Mouse (Mus musculus): ENCODE results near the gene Hnrnpd. TPM values are rescaled to one million over a fixed set of nuclear protein-coding genes. Genes with fewer than 3 reads are reported as not detected.

Hnrnpd gene
- polyA plus RNA-seq (2015; fragmentation: Nextera tagmentation; extraction: Ambion mirVana): 94.3 and 128 TPM in 2 replicates

- H3K27me3 ChIP-seq: no peaks in the 10 kb centered on the region
- H3K4me3 ChIP-seq: peak within 1 kb of the TSS; percentile 90
- H3K4me2 ChIP-seq: peak within 1 kb of the TSS; percentile 83
- peak within 1 kb of the TSS; percentile 99 for H3K9ac ChIP-seq
- H3K27ac ChIP-seq: peak within 1 kb of the TSS; percentile 99
- no peaks in the 10 kb centered on the region for H3K9me3 ChIP-seq (replicated peaks)
- WGBS: under 1% methylated on average over 94 of the region's 97 CpGs
- H3K36me3 ChIP-seq: no peaks in the 10 kb centered on the region
- H3K4me1 ChIP-seq (replicated peaks): peaks cover 22% of the 10 kb centered on the region
- peak; percentile 97 for ATAC-seq (replicated peaks; ENCODE audit: insufficient number of reproducible peaks, insufficient read depth, low FRiP score, low read depth)
Observed at GRCm38 (mm10) chr5:99978699-99979442, at the start of gene Hnrnpd, which contains the start of gene 4930524J08Rik. Hnrnpd (minus strand) TSS chr5:99978938. 4930524J08Rik (plus strand) TSS chr5:99979061.

- H3K27ac ChIP-seq: no peak overlapping the region
- no peak for ATAC-seq (replicated peaks; ENCODE audit: insufficient number of reproducible peaks, insufficient read depth, low FRiP score, low read depth)
- WGBS: 59% methylated on average over 1 of the region's 1 CpGs
Observed at GRCm38 (mm10) chr5:100024868-100025267, 46.1 kb upstream of the Hnrnpd start.

GRCm38 (mm10) chr5:100024403-100024802, 45.7 kb upstream of the Hnrnpd start:
- Histone ChIP-seq H3K4me2 (no peak overlapping the region), H3K27ac (no peak overlapping the region), H3K4me3 (no peak overlapping the region), H3K36me3 (no peaks in the 10 kb centered on the region), H3K9me3 (replicated peaks) (no peaks in the 10 kb centered on the region), H3K27me3 (no peaks in the 10 kb centered on the region), H3K9ac (no peak overlapping the region), H3K4me1 (replicated peaks) (peaks cover 6% of the 10 kb centered on the region; the same call in 1 of the 2 replicates)
- ATAC-seq (replicated peaks; ENCODE audit: insufficient number of reproducible peaks, insufficient read depth, low FRiP score, low read depth): no peak
- 43% methylated on average over 5 of the region's 5 CpGs for WGBS

More at GRCm38 (mm10) chr5:100024868-100025267, 46.1 kb upstream of the Hnrnpd start:
- H3K27me3 ChIP-seq: no peaks in the 10 kb centered on the region
- H3K9me3 ChIP-seq (replicated peaks): no peaks in the 10 kb centered on the region
- H3K4me3 ChIP-seq: no peak overlapping the region
- no peak overlapping the region for H3K4me2 ChIP-seq
- H3K4me1 ChIP-seq (replicated peaks): peaks cover 11% of the 10 kb centered on the region
- no peak overlapping the region for H3K9ac ChIP-seq
- no peaks in the 10 kb centered on the region for H3K36me3 ChIP-seq

- no peak overlapping the region for H3K9ac ChIP-seq
- no peak overlapping the region for H3K27ac ChIP-seq
- H3K4me1 ChIP-seq (replicated peaks): peaks cover 4% of the 10 kb centered on the region; the same call in 1 of the 2 replicates
- H3K4me2 ChIP-seq: no peak overlapping the region
- H3K27me3 ChIP-seq: no peaks in the 10 kb centered on the region
- H3K4me3 ChIP-seq: no peak overlapping the region
- H3K9me3 ChIP-seq (replicated peaks): no peaks in the 10 kb centered on the region
- no peak for ATAC-seq (replicated peaks; ENCODE audit: insufficient number of reproducible peaks, insufficient read depth, low FRiP score, low read depth)
- no peaks in the 10 kb centered on the region for H3K36me3 ChIP-seq
Observed at GRCm38 (mm10) chr5:100020089-100020488, 41.4 kb upstream of the Hnrnpd start.

GRCm38 (mm10) chr5:100012599-100012998, 33.9 kb upstream of the Hnrnpd start:
- peak overlapping the region; percentile 2; the same call in 1 of the 2 replicates for H3K4me2 ChIP-seq
- no peak overlapping the region for H3K4me3 ChIP-seq
- no peaks in the 10 kb centered on the region for H3K27me3 ChIP-seq
- 47% methylated on average over 9 of the region's 9 CpGs for WGBS
- no peak overlapping the region for H3K9ac ChIP-seq
- no peaks in the 10 kb centered on the region for H3K9me3 ChIP-seq (replicated peaks)
- peak overlapping the region; percentile 64 for H3K27ac ChIP-seq
- peaks cover 8% of the 10 kb centered on the region; the same call in 1 of the 2 replicates for H3K4me1 ChIP-seq (replicated peaks)
- H3K36me3 ChIP-seq: no peaks in the 10 kb centered on the region
- ATAC-seq (replicated peaks; ENCODE audit: insufficient number of reproducible peaks, insufficient read depth, low FRiP score, low read depth): peak; percentile 75

- no peak overlapping the region for H3K27ac ChIP-seq
- peaks cover 27% of the 10 kb centered on the region for H3K4me1 ChIP-seq (replicated peaks)
- no peaks in the 10 kb centered on the region for H3K27me3 ChIP-seq
- no peaks in the 10 kb centered on the region for H3K9me3 ChIP-seq (replicated peaks)
- H3K36me3 ChIP-seq: no peaks in the 10 kb centered on the region
- H3K9ac ChIP-seq: no peak overlapping the region
- no peak overlapping the region for H3K4me2 ChIP-seq
- WGBS: 59% methylated on average over 3 of the region's 3 CpGs
- ATAC-seq (replicated peaks; ENCODE audit: insufficient number of reproducible peaks, insufficient read depth, low FRiP score, low read depth): no peak
- H3K4me3 ChIP-seq: no peak overlapping the region
Observed at GRCm38 (mm10) chr5:100008485-100008884, 29.7 kb upstream of the Hnrnpd start.

GRCm38 (mm10) chr5:100007040-100007375, 28.3 kb upstream of the Hnrnpd start:
- H3K4me3 ChIP-seq: no peak overlapping the region
- H3K4me1 ChIP-seq (replicated peaks): peaks cover 22% of the 10 kb centered on the region
- 93% methylated on average over 4 of the region's 4 CpGs for WGBS
- no peaks in the 10 kb centered on the region for H3K9me3 ChIP-seq (replicated peaks)
- H3K36me3 ChIP-seq: no peaks in the 10 kb centered on the region
- H3K9ac ChIP-seq: no peak overlapping the region
- H3K4me2 ChIP-seq: no peak overlapping the region
- H3K27me3 ChIP-seq: no peaks in the 10 kb centered on the region
- ATAC-seq (replicated peaks; ENCODE audit: insufficient number of reproducible peaks, insufficient read depth, low FRiP score, low read depth): no peak
- H3K27ac ChIP-seq: no peak overlapping the region

- 67% methylated on average over 4 of the region's 4 CpGs for WGBS
- no peak overlapping the region for H3K9ac ChIP-seq
- H3K9me3 ChIP-seq (replicated peaks): no peaks in the 10 kb centered on the region
- H3K4me3 ChIP-seq: no peak overlapping the region
- no peaks in the 10 kb centered on the region for H3K27me3 ChIP-seq
- H3K4me2 ChIP-seq: no peak overlapping the region
- no peak for ATAC-seq (replicated peaks; ENCODE audit: insufficient number of reproducible peaks, insufficient read depth, low FRiP score, low read depth)
- H3K4me1 ChIP-seq (replicated peaks): peaks cover 19% of the 10 kb centered on the region
- H3K27ac ChIP-seq: peak overlapping the region; percentile 32
- no peaks in the 10 kb centered on the region for H3K36me3 ChIP-seq
Observed at GRCm38 (mm10) chr5:100006324-100007039, 27.7 kb upstream of the Hnrnpd start.

- no peak overlapping the region for H3K4me3 ChIP-seq
- H3K9me3 ChIP-seq (replicated peaks): no peaks in the 10 kb centered on the region
- no peak overlapping the region for H3K4me2 ChIP-seq
- peaks cover 19% of the 10 kb centered on the region for H3K4me1 ChIP-seq (replicated peaks)
- H3K9ac ChIP-seq: no peak overlapping the region
- H3K36me3 ChIP-seq: no peaks in the 10 kb centered on the region
- ATAC-seq (replicated peaks; ENCODE audit: insufficient number of reproducible peaks, insufficient read depth, low FRiP score, low read depth): no peak; the same call in 1 of the 2 replicates
- no peaks in the 10 kb centered on the region for H3K27me3 ChIP-seq
- 63% methylated on average over 6 of the region's 6 CpGs for WGBS
- peak overlapping the region; percentile 32 for H3K27ac ChIP-seq
Observed at GRCm38 (mm10) chr5:100005896-100006295, 27.2 kb upstream of the Hnrnpd start.

- 35% methylated on average over 3 of the region's 3 CpGs for WGBS
- Histone ChIP-seq H3K27ac (peak overlapping the region; percentile 32; the same call in 1 of the 2 replicates), H3K4me3 (no peak overlapping the region), H3K36me3 (no peaks in the 10 kb centered on the region), H3K9ac (no peak overlapping the region), H3K4me1 (replicated peaks) (peaks cover 19% of the 10 kb centered on the region), H3K9me3 (replicated peaks) (no peaks in the 10 kb centered on the region), H3K4me2 (no peak overlapping the region), H3K27me3 (no peaks in the 10 kb centered on the region)
- ATAC-seq (replicated peaks; ENCODE audit: insufficient number of reproducible peaks, insufficient read depth, low FRiP score, low read depth): no peak
Observed at GRCm38 (mm10) chr5:100005431-100005830, 26.7 kb upstream of the Hnrnpd start.

GRCm38 (mm10) chr5:100003895-100004294, 25.2 kb upstream of the Hnrnpd start:
- WGBS: 70% methylated on average over 4 of the region's 4 CpGs
- ATAC-seq (replicated peaks; ENCODE audit: insufficient number of reproducible peaks, insufficient read depth, low FRiP score, low read depth): no peak
- H3K4me1 ChIP-seq (replicated peaks): peaks cover 19% of the 10 kb centered on the region
- H3K27ac ChIP-seq: no peak overlapping the region
- no peaks in the 10 kb centered on the region for H3K27me3 ChIP-seq
- H3K36me3 ChIP-seq: no peaks in the 10 kb centered on the region
- no peak overlapping the region for H3K4me2 ChIP-seq
- no peak overlapping the region for H3K4me3 ChIP-seq
- no peaks in the 10 kb centered on the region for H3K9me3 ChIP-seq (replicated peaks)
- H3K9ac ChIP-seq: no peak overlapping the region

Measured in heart, embryonic 15.5 days (tissue).